Mouse (Mus musculus) C2C12 (cell line): ENCODE data around the gene Stag1.

Source experiments
- CTCF ChIP-seq: IDR thresholded peaks from one replicate; pipeline ENCODE4 v1.5.1; 2011; ENCODE audit not compliant: control insufficient read depth, insufficient read depth, insufficient read length
- FOSL1 ChIP-seq: IDR thresholded peaks from one replicate; pipeline ENCODE4 v1.8.0; 2011; ENCODE audit warnings: mild to moderate bottlenecking, low read length; ENCODE audit not compliant: poor library complexity, insufficient read depth, severe bottlenecking
- MAX ChIP-seq: IDR thresholded peaks from one replicate; pipeline ENCODE4 v1.6.1; 2011; ENCODE audit warnings: mild to moderate bottlenecking, control low read depth

DNA sequence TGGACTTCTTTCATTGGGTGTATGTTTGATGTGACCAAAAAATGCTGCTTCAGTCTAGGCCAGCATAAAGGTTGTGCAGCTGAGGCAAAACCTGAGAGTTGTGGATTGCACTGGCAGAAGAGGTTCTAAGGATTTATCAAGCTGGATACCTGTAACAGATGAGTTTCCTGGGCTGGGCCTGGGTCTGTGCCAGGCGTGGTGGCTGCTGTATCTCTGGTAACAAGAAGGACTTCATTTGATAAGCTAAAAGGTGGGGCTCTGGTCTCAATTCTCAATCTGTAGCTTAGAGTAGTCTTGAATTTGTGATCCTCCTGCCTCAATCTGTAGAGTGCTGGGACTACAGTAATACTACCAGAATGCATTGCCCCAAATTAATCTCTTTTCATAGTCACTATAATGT lies 94.6 kb downstream of the Stag1 start:
- TF ChIP-seq CTCF (no peak), FOSL1 (no peak), MAX (no peak)
